Mouse (Mus musculus): ENCODE measurements around the gene Abhd16a.
A peak's percentile ranks its signal among the peaks of the same experiment; 100 is the strongest.

Abhd16a gene

DNA sequence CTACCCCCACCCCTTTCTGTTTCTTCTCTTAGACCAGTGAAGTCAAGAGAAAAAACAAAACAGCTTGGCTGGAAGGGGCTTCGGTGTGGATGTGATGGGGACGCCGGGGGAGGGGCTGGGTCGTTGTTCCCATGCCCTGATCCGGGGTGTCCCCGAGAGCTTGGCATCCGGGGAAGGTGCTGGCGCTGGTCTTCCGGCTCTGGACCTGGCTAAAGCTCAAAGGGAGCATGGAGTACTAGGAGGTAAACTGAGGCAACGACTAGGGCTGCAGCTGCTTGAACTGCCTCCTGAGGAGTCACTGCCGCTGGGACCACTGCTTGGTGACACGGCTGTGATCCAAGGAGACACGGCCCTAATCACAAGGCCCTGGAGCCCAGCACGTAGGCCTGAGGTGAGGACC, 29.0 kb upstream of the Abhd16a start:
- DNase-seq (ENCODE audit: low spot score) = no peak

- no peak for DNase-seq (ENCODE audit: low spot score)
Measured at GRCm38 (mm10) chr17:35060737-35061297, 28.2 kb upstream of the Abhd16a start.

- no peak for DNase-seq (ENCODE audit: low spot score)
Measured at GRCm38 (mm10) chr17:35061299-35061698, 27.8 kb upstream of the Abhd16a start.

DNA sequence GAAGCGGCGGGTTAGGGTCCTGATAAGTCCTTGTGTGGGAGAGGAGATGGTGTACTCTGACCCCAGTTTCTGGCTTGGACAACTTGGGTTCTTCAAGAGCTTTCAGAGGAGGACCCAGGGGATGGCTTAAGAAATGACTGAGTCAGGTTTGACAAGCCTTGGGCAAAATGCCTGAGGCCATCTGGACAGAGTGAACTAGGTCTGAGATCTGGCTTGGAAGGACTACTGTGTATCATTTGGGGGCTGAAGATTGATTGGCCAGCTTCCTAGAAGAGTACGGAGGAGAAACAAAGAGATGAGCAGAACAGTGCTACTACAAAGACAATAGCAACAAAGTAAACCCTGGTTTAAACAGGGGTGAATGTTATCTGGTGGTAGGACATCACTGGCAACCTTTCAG, 25.6 kb upstream of the Abhd16a start:
- peak; percentile 63 for DNase-seq (ENCODE audit: low spot score)

GRCm38 (mm10) chr17:35064378-35064877, 24.6 kb upstream of the Abhd16a start:
- no peak for DNase-seq (ENCODE audit: low spot score)

- no peak for DNase-seq (ENCODE audit: low spot score)
Measured at GRCm38 (mm10) chr17:35064951-35065947, 23.8 kb upstream of the Abhd16a start, which contains the start of gene Ly6g6c. TSS of gene Ly6g6c (plus strand) at chr17:35065388.

- DNase-seq (ENCODE audit: low spot score) = no peak
Measured at GRCm38 (mm10) chr17:35066084-35066483, 23.0 kb upstream of the Abhd16a start, which contains the start of gene Mpig6b. TSS of gene Mpig6b (minus strand) at chr17:35066184.

DNA sequence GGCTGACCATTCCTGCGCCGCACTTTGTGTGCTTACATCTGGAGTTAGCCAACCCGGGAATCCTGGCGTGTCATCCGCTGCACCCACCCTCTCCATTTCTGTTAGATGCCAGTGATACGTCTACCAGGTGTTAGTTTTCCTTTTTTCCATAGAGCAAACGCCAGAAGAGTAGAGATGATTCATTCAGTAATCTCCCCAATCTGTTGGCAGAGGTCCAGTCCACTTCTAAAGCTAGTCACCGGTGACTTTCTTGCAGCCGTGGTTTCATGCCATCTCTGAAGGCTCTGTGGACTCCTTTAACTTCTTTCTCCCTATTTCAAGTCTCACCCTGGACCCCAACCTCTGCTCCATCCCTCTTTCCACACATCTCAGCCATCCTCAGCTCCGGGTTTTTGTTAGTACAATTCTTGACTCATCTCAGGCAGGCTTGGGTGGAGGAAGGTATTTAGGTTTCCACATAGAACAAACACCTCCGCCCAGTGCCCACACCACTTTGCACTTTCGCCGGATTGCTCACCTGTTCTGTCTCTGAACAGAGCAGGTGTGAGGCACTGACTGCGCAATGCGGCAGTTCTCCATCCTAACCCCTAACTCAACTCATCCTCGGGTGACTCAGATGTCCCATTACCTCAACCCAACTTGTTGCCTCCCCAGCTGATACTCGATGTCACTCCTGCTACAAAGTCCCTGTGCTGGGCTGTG, 20.7 kb upstream of the Abhd16a start:
- DNase-seq (ENCODE audit: low spot score) = peak; percentile 71

- no peak for DNase-seq (ENCODE audit: low spot score)
Measured at GRCm38 (mm10) chr17:35070556-35071229, 18.4 kb upstream of the Abhd16a start.

DNA sequence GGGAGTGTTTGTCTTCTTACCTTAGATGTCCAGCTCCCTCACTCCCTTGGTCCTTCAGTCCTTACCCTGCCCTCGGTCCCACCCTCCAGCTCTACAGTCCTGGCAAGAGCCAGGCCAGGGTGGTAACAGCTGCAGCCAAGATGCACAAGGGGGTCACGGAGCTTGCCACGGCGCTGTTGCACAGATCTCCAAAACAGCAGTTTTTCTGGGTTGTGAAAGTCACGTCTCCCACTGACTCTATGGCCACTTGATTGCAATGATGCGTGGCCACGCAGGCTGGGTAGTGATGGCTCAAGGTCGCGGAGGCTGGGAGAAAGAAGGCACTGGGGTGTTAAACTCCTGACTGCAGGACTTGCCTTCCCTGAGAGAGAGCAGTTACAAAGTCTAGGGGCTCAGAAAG, 17.6 kb upstream of the Abhd16a start:
- DNase-seq (ENCODE audit: low spot score) = no peak

DNA sequence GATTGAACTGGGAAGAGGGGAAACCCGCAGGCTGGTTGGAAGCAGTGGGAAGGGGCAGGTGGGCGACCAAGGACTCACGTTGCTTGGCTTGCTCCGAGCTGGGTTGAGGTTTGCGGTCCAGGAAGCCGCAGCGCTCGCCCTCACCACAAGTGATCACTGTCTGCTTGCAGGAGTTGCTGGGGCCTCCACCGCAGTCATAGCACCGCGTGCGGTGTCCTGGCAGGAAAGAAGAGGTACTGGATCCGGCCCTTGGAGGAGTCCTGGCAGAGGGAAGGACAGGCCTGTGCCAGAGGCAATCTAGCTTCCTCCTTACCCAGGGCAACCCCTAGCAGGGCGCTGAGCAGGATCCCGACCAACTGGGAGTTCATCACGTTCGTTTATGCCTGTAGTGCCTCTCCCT, 15.0 kb upstream of the Abhd16a start:
- no peak for DNase-seq (ENCODE audit: low spot score)

GRCm38 (mm10) chr17:35076507-35077176, 12.4 kb upstream of the Abhd16a start, which contains the start of gene Ly6g6e:
TSS of gene Ly6g6e (plus strand) at chr17:35076902.
- no peak for DNase-seq (ENCODE audit: low spot score)

DNA sequence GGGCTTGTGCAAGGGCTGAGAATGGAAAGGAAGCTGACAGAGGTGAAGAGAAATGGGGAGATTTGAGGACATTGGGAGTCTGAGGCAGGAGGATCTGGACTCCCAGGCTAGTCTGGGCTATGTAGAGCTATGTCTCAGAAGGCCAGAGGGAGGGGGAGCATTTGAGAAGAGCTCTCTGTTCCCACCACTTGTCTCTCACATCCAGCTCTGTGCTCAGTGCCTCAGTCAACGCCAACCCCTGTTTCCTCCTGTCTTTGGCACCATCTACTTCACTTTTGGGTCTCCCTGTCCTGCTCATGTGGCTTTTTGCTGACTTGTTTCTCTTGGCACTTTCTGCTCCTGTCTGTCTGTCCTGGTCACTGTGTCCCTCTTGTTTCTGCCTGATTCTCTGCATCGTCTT, 11.8 kb upstream of the Abhd16a start:
- DNase-seq (ENCODE audit: low spot score) = no peak

- DNase-seq (ENCODE audit: low spot score) = no peak
Measured at GRCm38 (mm10) chr17:35077786-35078233, 11.3 kb upstream of the Abhd16a start, which contains the start of gene Ly6g6d. TSS of gene Ly6g6d (minus strand) at chr17:35078065.

DNA sequence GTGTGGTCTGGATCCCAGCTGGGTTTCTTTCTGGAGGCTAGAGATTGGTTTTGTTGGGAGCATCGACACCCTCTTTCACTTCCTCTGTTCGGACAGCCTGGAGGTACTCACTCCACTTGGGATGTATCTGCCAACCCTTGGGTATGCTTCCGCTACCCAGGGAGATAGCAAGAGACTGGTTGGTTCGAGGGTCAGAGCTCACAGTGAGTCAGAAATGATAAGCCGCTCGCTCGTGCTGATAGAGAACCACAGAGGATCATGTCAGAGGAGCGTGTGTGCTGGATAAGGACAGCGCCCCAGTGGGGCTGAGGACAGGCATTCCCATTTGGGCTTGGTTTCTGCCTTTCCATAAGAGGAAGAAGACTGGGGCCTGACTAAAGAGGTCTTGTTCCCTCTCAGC, 9.3 kb upstream of the Abhd16a start:
- no peak for DNase-seq (ENCODE audit: low spot score)

DNA sequence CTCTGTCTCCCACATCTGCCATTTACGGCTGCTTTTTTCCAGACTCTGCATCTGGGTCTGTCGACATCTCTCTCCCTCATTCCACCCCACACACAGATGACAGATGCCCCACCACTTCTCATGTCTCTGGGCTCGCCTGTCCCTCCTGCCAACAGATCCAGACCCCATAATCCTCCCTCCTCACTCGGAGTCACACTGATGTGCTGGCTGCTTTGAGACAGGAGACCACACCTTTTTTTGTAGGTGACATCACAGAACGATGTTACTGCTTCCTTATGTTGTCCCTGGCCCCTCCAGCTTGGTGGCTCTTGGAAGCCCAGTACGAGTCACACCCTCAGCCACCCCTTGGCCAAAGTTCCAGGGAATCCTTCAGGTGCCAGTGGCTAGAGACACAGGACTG, 8.8 kb upstream of the Abhd16a start:
- DNase-seq (ENCODE audit: low spot score) = no peak

DNA sequence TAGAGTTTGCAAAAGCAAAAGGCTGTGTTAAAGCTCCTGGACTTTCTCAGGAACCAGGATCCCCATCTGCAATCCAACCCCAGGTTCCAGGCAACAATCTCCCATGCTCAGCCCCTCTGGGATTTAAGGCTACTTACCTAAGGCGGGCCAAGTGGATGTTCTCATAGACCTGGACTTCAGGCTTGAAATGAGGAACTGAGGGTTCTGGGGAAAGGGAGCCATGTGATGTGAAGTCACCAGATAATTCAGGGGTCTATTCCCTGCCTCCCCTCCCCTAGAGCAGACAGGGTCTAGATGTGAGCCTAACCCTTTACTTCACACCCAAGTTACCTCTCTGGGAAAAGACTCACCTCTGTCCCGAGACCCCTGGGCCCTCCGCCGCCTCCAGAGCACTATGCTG, 8.4 kb upstream of the Abhd16a start:
- no peak for DNase-seq (ENCODE audit: low spot score)

- peak; percentile 57 for DNase-seq (ENCODE audit: low spot score)
Measured at GRCm38 (mm10) chr17:35082841-35083576, 6.1 kb upstream of the Abhd16a start.

DNA sequence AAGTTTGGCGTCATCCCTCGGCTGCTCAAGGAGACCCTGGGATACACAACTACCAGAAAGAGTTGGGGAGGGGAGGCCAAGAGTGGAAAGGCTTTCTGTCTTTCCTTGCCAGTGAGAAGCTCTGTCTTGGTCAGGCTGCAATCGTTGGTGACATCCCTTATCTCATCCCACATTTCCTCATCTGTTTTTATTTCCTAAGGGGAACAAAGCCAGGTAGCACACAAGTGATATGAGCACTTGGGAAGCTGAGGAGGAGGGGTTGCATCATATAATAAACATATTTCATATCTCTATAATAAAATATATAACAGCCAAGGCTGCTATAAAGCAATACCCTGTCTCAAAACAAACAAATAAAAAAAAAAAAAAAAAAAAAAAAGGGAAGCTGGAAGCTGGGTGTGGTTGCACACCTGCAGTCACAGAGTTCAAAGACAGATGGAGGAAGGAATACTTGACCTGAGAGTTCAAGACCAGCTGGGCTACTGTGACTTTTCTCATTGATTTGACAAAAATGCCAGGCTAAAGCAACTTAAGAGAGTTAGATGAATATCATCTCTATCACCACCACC, 5.0 kb upstream of the Abhd16a start:
- DNase-seq (ENCODE audit: low spot score) = no peak

Measured in MN1 (cell line).